In the genomic region with DNA sequence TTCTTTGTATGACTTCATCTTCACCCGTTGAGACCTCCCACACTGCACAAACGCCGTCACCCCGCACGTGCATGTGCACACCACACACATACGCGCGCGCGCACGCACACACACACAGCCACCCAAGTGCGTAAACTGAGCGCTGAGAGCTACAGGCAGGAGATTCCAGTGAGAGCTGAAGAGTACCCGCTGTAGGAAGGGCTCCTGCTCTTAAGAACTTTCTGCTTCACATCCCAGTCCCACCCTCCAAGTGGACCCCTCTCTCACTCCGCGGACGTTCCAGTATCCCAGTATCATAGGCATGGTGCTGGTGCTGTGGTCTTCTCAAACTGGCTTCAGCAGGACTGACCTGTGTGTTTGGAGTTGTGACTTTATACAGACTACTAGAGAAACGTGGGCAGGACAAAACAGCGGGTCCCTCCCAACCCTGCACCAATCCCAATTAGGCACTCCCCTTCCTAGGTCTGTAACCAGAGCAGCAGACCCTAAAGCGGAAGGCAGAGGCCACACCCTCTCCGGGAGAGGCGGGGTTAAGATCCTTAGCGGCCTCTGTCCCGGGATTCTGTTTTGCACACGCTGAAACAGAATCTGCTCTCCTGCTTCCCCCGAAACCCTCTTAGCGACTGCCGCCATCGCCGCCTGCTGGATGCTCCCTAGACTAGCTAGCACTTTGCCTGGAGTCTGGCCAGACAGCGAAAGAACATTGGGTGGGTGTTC, we compare ENCODE assay signal across 8 mouse cellular contexts. TPM values are rescaled to one million over a fixed set of nuclear protein-coding genes. Genes with fewer than 3 reads are reported as not detected.
A peak's percentile ranks its signal among the peaks of the same experiment; 100 is the strongest.
DNase-seq lines count a peak whose midpoint lies in the region; ATAC-seq lines count a peak whose summit lies in the region.

A gene (minus strand): TSS at position 501 of the 717 bp plus-strand sequence.

- H3K9ac ChIP-seq in hindbrain, embryonic 11.5 days (ENCODE audit: low read depth, low read length), result peak within 1 kb of the TSS; percentile 33; the same call in 1 of the 2 replicates

- H3K36me3 ChIP-seq in hindbrain, embryonic 11.5 days (ENCODE audit: control insufficient read depth, insufficient read depth, low read length), result no peaks in the 10 kb centered on the region

- peak; percentile 97 for ATAC-seq in hindbrain, embryonic 11.5 days (ENCODE audit: low FRiP score)

- H3K9me3 ChIP-seq in hindbrain, embryonic 11.5 days (ENCODE audit: control insufficient read depth, low read length), result no peaks in the 10 kb centered on the region

- H3K4me1 ChIP-seq in hindbrain, embryonic 11.5 days (replicated peaks; ENCODE audit: control insufficient read depth, insufficient read depth, low read length), result 0 out of 2 replicates have a peak, but pooled peaks cover 3% of the 10 kb centered on the region

- H3K4me3 ChIP-seq in hindbrain, embryonic 11.5 days (ENCODE audit: low read depth, low read length), result peak within 1 kb of the TSS; percentile 43

- H3K27ac ChIP-seq in hindbrain, embryonic 11.5 days (ENCODE audit: low read depth, low read length), result 0 out of 2 replicates have a peak within 1 kb of the TSS, but pooled peaks have one; percentile 30

- DNase-seq in MN1 (ENCODE audit: low spot score), result peak; percentile 93
- DNase-seq in cerebellum, adult 9-11 months, result peak; percentile 90
- DNase-seq in frontal cortex, adult 2 months (ENCODE audit: extremely low spot score in 1 of 2, low spot score in 1 of 2), result peak; percentile 89 to 97
- DNase-seq in hindbrain, embryonic 11.5 days (ENCODE audit: low spot score), result peak; percentile 93
- DNase-seq in layer of hippocampus, postnatal 10 days (ENCODE audit: low spot score in 2 of 2), result peak; percentile 95
- DNase-seq in lung, postnatal 10 days, result peak; percentile 99
- peak; percentile 94 for DNase-seq in ovary, postnatal 36 days (ENCODE audit: low spot score)
- peak; percentile 82 for DNase-seq in thymus, postnatal 25 days

- whole genome bisulfite sequencing in hindbrain, embryonic 11.5 days, result under 1% methylated on average over 31 of the region's 31 CpGs

- peak within 1 kb of the TSS; percentile 72 for H3K4me2 ChIP-seq in hindbrain, embryonic 11.5 days (replicated peaks; ENCODE audit: low read depth, low read length)

- no peaks in the 10 kb centered on the region for H3K27me3 ChIP-seq in hindbrain, embryonic 11.5 days (ENCODE audit: control insufficient read depth, insufficient read depth, low read length)

RNA-seq across cellular contexts. Expression of the gene that starts here (rescaled TPM):
- 345 and 428 TPM in 2 replicates for polyA plus RNA-seq in frontal cortex, adult 2 months (2012; rRNA removed)
- polyA plus RNA-seq in hindbrain, embryonic 11.5 days (2014; fragmentation: Nextera tagmentation; extraction: Ambion mirVana), result 32.5 and 34.4 TPM in 2 replicates
- total RNA-seq in layer of hippocampus, postnatal 10 days (2021), result 100 to 1,000 TPM in 1 of 2 experiments, 10 to 100 TPM in 1; 94.4 to 102 TPM

Comparison
In these comparisons a context has a peak if more than half of its experiments do, and no peak if none do; other contexts are left out.
1. Peak in every context shown above with its lines: DNase-seq, ATAC-seq, H3K4me3 ChIP-seq and H3K27ac ChIP-seq.